Mouse (Mus musculus): ENCODE results near the gene Nek3.
A peak's percentile ranks its signal among the peaks of the same experiment; 100 is the strongest.

Gene Nek3

DNA sequence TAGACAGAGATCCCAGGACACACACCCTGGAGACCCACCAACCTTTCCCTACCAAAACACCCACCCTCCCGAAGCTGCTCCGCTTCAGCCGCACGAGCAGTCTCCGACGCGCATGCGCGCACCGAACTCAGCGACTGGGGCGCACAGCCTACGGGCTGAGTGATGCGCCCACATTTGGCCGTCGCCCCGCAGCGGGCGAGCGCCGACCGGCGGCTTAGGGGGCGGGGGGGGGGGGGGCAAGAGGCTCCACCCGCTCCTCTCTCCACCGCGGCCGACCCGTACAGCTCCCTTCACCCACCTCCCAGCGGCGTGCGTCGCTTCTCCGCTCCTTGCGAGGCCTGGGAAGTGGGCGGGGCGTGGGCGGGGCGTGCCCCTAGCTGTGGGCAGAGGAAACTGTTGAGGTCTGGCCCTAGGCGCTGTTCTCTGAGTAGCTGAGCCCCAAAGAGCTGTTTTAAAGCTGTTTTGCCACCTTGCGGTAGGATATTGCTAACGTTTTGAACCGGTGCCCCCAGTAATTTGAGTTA is at the start of gene Nek3:
Nek3 (minus strand) TSS at position 356 of the 524 bp plus-strand sequence.
- DNase-seq (ENCODE audit: low read depth, low spot score), result peak; percentile 59

- DNase-seq (ENCODE audit: low read depth, low spot score), result no peak
Observed at GRCm38 (mm10) chr8:22214826-22215225, 48.6 kb upstream of the Nek3 start.

- DNase-seq (ENCODE audit: low read depth, low spot score), result no peak
Observed at GRCm38 (mm10) chr8:22209012-22209411, 42.8 kb upstream of the Nek3 start.

- no peak for DNase-seq (ENCODE audit: low read depth, low spot score)
Observed at GRCm38 (mm10) chr8:22207535-22207934, 41.3 kb upstream of the Nek3 start.

DNA sequence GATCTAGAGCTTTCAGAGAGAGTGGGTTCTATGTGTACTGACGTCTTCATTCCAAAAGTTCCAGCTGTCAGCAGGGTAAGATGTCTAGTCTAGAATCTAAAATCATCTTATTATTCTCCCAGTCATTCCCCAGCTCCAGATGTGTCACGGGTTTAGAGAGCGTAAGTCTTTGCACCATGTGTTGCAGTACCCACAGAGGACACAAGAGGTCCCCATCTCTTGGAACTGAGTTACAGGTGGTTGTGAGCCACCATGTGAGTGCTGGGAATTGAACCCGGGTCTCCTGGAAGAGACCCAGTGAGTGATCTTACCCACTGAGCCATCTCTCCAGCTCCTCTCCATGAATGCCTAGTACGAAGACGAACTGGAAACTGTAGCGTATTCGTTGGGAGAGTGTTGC is 33.2 kb upstream of the Nek3 start:
- DNase-seq (ENCODE audit: low read depth, low spot score), result no peak

- no peak for DNase-seq (ENCODE audit: low read depth, low spot score)
Observed at GRCm38 (mm10) chr8:22197914-22198313, 31.7 kb upstream of the Nek3 start.

GRCm38 (mm10) chr8:22193432-22194010 is 27.3 kb upstream of the Nek3 start:
- no peak for DNase-seq (ENCODE audit: low read depth, low spot score)

DNA sequence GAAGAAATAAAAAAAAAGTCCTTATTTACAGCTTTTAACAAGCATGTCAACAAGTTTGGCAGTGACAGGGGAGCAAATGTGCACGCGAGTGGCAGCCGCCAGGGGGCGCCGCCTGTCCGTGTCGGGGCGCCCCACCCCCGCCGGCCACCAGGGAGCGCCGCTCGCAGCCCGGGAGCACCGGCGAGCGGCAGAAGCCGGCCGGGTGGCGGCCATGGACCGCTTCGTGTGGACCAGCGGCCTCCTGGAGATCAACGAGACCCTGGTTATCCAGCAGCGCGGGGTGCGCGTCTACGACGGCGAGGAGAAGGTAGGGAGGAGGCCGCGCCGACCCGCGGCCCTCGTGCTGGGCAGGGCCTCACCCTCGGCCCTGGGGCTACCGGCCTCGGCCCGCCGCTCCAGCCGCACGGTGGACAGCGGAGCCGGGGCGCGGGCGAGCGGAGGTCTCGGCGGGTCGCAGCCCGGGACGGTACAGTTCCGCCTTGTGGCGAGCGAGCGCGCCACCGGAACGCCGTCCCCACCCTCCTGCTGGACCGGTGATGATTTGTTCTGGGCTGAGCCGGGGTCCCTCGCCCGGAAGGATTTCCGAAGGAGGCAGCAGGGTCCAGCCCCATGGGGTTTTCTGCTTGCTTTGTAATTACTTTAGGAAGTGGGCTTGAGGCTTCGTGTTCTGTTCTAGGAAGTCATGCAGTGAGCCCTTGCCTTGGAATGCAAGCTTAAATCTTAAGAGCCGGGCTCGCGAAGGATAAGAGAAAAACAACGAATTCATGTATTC is 26.6 kb upstream of the Nek3 start, which contains the start of gene Vps36:
Vps36 (plus strand) TSS at position 150 of the 772 bp plus-strand sequence.
- DNase-seq (ENCODE audit: low read depth, low spot score), result peak; percentile 77

- peak; percentile 91 for DNase-seq (ENCODE audit: low read depth, low spot score)
Observed at GRCm38 (mm10) chr8:22185431-22186397, 19.5 kb upstream of the Nek3 start, which contains the start of gene Ckap2. Gene Ckap2, minus strand, starts transcription at chr8:22185819.

GRCm38 (mm10) chr8:22184884-22185283 is 18.6 kb upstream of the Nek3 start:
- DNase-seq (ENCODE audit: low read depth, low spot score), result peak; percentile 66

DNA sequence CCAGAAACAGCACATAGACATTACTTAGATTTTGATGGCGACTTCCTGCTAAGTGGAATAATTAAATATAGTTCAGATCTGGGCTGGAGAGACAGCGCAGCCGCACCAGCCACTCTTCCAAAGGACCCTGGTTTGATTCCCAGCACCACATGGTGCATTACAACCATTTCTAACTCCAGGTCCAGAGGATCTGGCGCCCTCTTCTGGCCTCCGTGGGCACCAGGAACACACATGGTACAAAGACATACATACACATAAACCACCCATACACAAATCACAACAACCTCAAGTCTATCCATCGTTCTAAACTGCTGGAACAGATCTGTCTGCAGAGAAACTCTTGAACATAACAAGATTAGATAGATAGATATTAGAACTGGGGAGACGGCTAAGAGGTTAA is 9.7 kb upstream of the Nek3 start:
- no peak for DNase-seq (ENCODE audit: low read depth, low spot score)

DNA sequence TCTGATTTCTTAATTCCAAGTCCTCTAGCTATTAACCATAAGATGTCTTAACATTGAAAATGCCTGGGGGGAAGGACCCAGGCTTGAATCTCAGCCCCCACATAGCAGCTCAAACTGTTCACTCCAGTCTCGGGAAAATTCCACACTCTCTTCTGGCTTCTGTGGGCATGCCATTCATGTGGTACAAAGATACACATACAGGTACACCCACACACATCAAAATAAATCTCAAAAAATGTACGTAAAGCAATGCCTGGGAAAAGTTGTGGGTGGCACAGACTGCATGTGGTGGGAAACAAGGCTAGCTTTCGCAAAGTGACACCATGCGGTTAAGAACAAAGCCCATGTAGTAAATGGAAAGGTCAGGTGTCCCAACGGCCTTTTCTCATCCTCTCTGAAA is 2.9 kb upstream of the Nek3 start:
- DNase-seq (ENCODE audit: low read depth, low spot score), result no peak

GRCm38 (mm10) chr8:22165251-22166079 is 770 bp downstream of the Nek3 start:
- no peak for DNase-seq (ENCODE audit: low read depth, low spot score)

- DNase-seq (ENCODE audit: low read depth, low spot score), result no peak
Observed at GRCm38 (mm10) chr8:22164431-22164830, 1.8 kb downstream of the Nek3 start.

- DNase-seq (ENCODE audit: low read depth, low spot score), result no peak
Observed at GRCm38 (mm10) chr8:22162206-22162605, 4.0 kb downstream of the Nek3 start.

DNA sequence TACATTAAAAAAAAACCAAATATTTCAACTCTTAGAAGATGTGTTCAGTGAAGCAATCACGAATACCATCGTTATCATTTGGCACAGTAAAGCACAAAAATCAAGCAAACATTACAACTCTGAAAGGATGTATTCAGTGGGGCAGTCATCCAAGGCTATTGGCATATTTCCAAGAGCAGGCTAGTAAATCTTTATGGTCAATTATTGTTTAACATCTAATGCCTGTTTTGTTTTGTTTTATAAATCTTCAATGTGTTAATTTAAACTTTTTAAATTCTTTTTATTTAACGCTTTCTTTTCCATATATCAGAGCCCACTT is 15.9 kb downstream of the Nek3 start:
- DNase-seq (ENCODE audit: low read depth, low spot score), result no peak

DNA sequence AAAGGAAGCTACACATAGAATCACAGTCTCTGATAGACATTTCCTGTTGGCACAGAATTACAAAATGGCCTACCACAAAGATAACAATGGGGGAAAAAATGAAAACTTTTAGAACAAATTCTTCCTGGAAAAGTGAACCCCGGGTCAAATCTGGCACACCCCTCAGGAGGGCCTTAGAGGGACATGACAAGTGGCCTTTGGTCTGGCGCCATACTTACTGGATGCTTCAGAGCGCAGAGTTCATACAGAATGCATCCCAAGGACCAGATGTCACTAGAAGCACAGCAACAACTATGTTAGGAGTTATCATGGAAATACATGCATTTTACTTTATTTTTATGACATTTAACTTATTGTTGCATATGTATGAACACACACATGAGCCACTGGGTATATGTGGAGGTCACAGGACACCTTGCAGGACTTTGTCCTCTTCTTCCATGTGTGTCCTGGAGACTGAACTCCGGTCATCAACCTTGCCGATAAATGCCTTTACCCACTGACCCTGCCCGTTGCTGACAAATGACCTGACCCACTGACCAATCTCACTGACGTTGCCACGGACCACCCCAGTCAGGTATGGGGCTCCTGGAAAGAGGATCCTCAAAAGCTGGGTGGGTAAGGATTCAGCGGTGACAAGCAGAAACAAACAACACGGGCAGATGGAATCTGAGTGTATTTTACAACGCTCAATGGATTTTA is 16.4 kb downstream of the Nek3 start:
- DNase-seq (ENCODE audit: low read depth, low spot score), result no peak

GRCm38 (mm10) chr8:22148367-22148740 is 17.9 kb downstream of the Nek3 start:
- DNase-seq (ENCODE audit: low read depth, low spot score), result no peak

DNA sequence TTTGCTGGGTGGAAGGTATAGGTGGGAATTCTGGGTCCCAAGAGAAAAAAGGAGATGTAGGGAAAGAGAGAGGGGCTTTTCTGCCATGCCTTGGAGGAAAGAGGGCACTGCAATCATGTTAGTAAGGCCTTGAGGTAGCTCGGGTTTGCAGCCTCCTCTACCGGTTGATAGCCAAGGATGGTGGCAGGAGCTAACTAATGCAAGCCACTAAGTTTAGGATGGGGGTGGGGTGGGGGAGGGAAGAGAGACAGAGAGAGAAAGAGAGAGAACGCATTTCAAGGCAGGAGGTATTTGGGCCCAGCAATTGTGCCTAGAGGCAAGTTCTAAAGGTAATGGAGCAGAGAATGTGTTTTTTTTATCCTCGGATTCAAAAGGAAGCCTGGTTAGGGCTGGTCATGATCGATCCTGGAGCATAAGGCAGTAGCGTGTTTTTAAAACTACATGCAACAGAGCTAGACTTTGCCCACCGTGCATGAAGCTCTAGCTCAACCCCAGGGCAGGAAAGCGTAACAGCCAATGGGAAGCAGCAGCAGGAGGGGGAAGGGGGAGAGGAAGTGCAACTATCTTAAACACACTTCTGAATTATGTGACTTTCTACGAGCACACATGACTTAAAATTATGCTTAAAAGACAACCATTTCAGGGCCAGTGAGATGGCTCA is 18.4 kb downstream of the Nek3 start:
- no peak for DNase-seq (ENCODE audit: low read depth, low spot score)

GRCm38 (mm10) chr8:22145831-22146230 is 20.4 kb downstream of the Nek3 start:
- DNase-seq (ENCODE audit: low read depth, low spot score), result no peak
